Mouse (Mus musculus) heart, adult 2 months (tissue): Measurements from ENCODE around the gene Ctse. TPM values are rescaled to one million over a fixed set of nuclear protein-coding genes. Genes with fewer than 3 reads are reported as not detected.

Source experiments
- DNase-seq, 2 experiments: peaks; one replicate each; pipeline ENCODE4 v3.0.0; 2021
- H3K27ac ChIP-seq: fragments of 200-600 bp; 2 replicates; pipeline ENCODE4 v1.8.1; 2022
- H3K27me3 ChIP-seq: fragments of 200-500 bp; 2 replicates; pipeline ENCODE4 v1.6.1; 2012; ENCODE audit warnings: mild to moderate bottlenecking, low read length, inconsistent platforms, mixed read lengths; ENCODE audit not compliant: control insufficient read depth, insufficient read depth
- H3K36me3 ChIP-seq: fragments of 200-500 bp; 2 replicates; pipeline ENCODE4 v1.6.1; 2012; ENCODE audit warnings: low read length, inconsistent platforms; ENCODE audit not compliant: control insufficient read depth, insufficient read depth
- H3K4me1 ChIP-seq: fragments of 200-500 bp; 2 replicates; pipeline ENCODE4 v1.6.1; 2011; ENCODE audit warnings: low read length; ENCODE audit not compliant: control insufficient read depth, insufficient read depth
- H3K4me3 ChIP-seq: fragments of 200-600 bp; 2 replicates; pipeline ENCODE4 v1.8.1; 2022
- H3K79me2 ChIP-seq: fragments of 200-500 bp; replicated peaks from 2 replicates; pipeline ENCODE4 v1.6.1; 2012; ENCODE audit warnings: mild to moderate bottlenecking, inconsistent platforms, low read length, moderate library complexity, mixed read lengths; ENCODE audit not compliant: control insufficient read depth, insufficient read depth
- H3K9ac ChIP-seq: fragments of 200-500 bp; 2 replicates; pipeline ENCODE4 v1.6.1; 2012; ENCODE audit warnings: low read depth, mild to moderate bottlenecking, control low read depth, inconsistent platforms, low read length, mixed read lengths
- CTCF ChIP-seq: fragments of 200-600 bp; IDR thresholded peaks from 2 replicates; pipeline ENCODE4 v1.8.1; 2022; ENCODE audit warnings: antibody characterized with exemption, mild to moderate bottlenecking, moderate library complexity
- EP300 ChIP-seq: fragments of 200-500 bp; IDR thresholded peaks from 2 replicates; pipeline ENCODE4 v1.6.1; 2011; ENCODE audit warnings: low read depth, low read length, control low read depth; ENCODE audit not compliant: insufficient read depth
- POLR2A ChIP-seq: fragments of 200-500 bp; IDR thresholded peaks from 2 replicates; pipeline ENCODE4 v1.6.1; 2011; ENCODE audit warnings: mild to moderate bottlenecking, low read depth, low read length, control low read depth; ENCODE audit not compliant: insufficient read depth
- WGBS: fragments of 180-500 bp; shearing (Covaris S2); methylation state at CpG from one replicate; pipeline ENCODE4 v1.1.7; 2018; 5-methylcytosine and 5-hydroxymethylcytosine counted together
- intact Hi-C: fragments of 180-260 bp; cut with DNase I; formaldehyde crosslinking; loops from one replicate; pipeline ENCODE4 v1.15.1; 2025
- polyA plus RNA-seq: library from polyadenylated mRNA; depleted of rRNA; stranded (reverse); fragments of >200 nt; gene quantifications from 2 replicates; pipeline ENCODE4 v1.2.3, GENCODE M21; 2012
- total RNA-seq, 2 experiments: library from RNA; stranded (reverse); gene quantifications; 2 replicates each; pipeline ENCODE4 v1.2.3; 2021

The Ctse gene
- total and polyA plus RNA-seq, 3 experiments = 0.39 to 0.86 (median 0.63) TPM

DNA sequence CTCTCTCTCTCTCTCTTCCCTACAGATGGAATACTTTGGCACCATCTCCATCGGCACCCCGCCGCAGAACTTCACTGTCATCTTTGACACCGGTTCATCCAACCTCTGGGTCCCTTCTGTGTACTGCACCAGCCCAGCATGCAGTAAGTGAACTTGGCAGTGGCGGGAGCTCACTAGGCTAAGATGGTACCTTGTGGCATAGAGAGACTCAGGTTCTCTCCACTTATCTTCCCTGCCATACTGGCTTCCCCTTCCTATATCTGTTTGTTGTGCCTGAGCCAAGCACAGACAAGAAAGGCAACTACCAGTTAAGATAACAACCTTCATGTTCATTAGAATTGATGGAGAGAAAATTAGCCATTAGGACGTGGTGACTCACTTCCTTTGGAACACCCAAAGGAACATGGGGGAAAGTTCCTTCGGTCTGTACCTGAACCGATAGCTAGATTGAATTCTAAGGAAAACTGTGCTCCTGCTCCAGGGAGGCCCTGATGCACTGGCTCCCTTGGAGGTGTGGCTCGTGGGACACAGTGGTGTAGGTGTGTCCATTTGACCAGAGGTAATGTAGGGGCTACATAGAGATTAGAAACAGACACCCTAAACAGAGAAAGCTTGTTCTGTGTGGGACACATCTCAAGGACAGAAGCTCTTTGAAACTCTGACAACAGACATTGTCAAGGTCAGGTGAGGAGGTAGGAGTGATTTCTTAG, 25.3 kb downstream of the Ctse start:
- no peak overlapping the region for H3K9ac ChIP-seq
- H3K4me3 ChIP-seq = no peak overlapping the region
- 65% methylated on average over 9 of the region's 9 CpGs for WGBS
- H3K27ac ChIP-seq = no peak overlapping the region
- no peak for DNase-seq
- H3K79me2 ChIP-seq = no peaks in the 10 kb centered on the region
- H3K27me3 ChIP-seq = no peaks in the 10 kb centered on the region
- TF ChIP-seq POLR2A (no peak), EP300 (no peak), CTCF (no peak)
- no peaks in the 10 kb centered on the region for H3K36me3 ChIP-seq
- intact Hi-C loops = loop anchor here (10.0 kb wide), 1 partner anchor 389 kb away; the partner anchor contains the start of gene Ikbke
- H3K4me1 ChIP-seq = no peaks in the 10 kb centered on the region

DNA sequence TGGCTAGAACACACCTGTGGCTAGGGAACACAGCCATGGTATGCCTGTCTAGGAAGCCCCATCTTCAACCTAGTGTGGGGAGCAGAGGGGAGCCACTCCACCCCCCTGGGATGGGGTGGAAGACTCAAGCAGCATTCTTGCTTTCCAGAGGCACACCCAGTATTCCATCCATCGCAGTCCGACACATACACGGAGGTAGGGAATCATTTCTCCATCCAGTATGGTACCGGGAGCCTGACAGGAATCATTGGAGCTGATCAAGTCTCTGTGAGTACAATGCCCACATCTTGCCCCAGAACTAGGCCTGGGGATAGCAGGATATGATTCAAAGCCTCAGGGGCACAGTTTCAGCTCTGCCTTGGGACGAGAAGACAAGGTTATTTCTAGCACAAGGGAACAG, 26.0 kb downstream of the Ctse start:
- no peaks in the 10 kb centered on the region for H3K4me1 ChIP-seq
- intact Hi-C loops = loop anchor here (10.0 kb wide), 1 partner anchor 389 kb away; the partner anchor contains the start of gene Ikbke
- H3K79me2 ChIP-seq = no peaks in the 10 kb centered on the region
- TF ChIP-seq EP300 = no peak
- TF ChIP-seq CTCF = no peak
- TF ChIP-seq POLR2A = no peak
- H3K9ac ChIP-seq = no peak overlapping the region
- no peak overlapping the region for H3K4me3 ChIP-seq
- WGBS = 89% methylated on average over 5 of the region's 5 CpGs
- no peaks in the 10 kb centered on the region for H3K36me3 ChIP-seq
- DNase-seq = no peak
- H3K27ac ChIP-seq = no peak overlapping the region
- no peaks in the 10 kb centered on the region for H3K27me3 ChIP-seq

- Histone ChIP-seq H3K9ac (no peak overlapping the region), H3K79me2 (no peaks in the 10 kb centered on the region), H3K4me3 (no peak overlapping the region), H3K4me1 (no peaks in the 10 kb centered on the region), H3K36me3 (no peaks in the 10 kb centered on the region), H3K27ac (no peak overlapping the region), H3K27me3 (no peaks in the 10 kb centered on the region)
- WGBS = 30% methylated on average over 1 of the region's 1 CpGs
- no peak for TF ChIP-seq CTCF
- no peak for TF ChIP-seq POLR2A
- no peak for TF ChIP-seq EP300
- intact Hi-C loops = loop anchor here (10.0 kb wide), 1 partner anchor 391 kb away; the partner anchor contains the start of gene Ikbke
- no peak for DNase-seq
Observed at GRCm38 (mm10) chr1:131665886-131666285, 27.8 kb downstream of the Ctse start.

DNA sequence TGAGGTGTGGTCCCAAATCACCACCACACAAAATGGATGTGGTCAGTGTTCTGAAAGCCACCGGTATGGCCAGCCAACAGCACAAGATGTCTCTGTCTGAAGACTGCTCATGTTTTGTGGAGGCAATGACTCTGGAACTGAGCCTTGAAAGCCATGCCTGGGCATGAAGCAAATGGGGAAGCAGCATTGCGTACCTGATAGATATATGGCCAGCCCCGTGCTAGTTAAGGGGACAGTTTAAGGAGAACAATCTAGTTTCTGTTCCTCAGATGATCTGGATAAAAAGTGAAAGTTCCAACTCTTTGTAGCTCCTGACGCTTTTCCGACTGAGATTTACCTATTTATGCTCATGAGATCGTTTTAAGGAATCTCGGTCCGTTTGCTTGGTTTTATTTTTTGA, 33.0 kb downstream of the Ctse start:
- intact Hi-C loops = no loop called here
- 84% methylated on average over 8 of the region's 8 CpGs for WGBS
- no peak overlapping the region for H3K27ac ChIP-seq

GRCm38 (mm10) chr1:131672361-131672760, 34.3 kb downstream of the Ctse start:
- intact Hi-C loops = no loop called here
- no peak for DNase-seq
- H3K27me3 ChIP-seq = no peaks in the 10 kb centered on the region
- no peaks in the 10 kb centered on the region for H3K79me2 ChIP-seq
- no peak overlapping the region for H3K27ac ChIP-seq
- no peak overlapping the region for H3K4me3 ChIP-seq
- 60% methylated on average over 7 of the region's 7 CpGs for WGBS
- H3K36me3 ChIP-seq = no peaks in the 10 kb centered on the region
- H3K4me1 ChIP-seq = no peaks in the 10 kb centered on the region
- H3K9ac ChIP-seq = no peak overlapping the region
- TF ChIP-seq EP300 = no peak
- no peak for TF ChIP-seq CTCF
- TF ChIP-seq POLR2A = no peak

More for the DNA sequence above, 33.0 kb downstream of the Ctse start:
- Histone ChIP-seq H3K9ac (no peak overlapping the region), H3K4me3 (no peak overlapping the region), H3K27me3 (no peaks in the 10 kb centered on the region), H3K36me3 (no peaks in the 10 kb centered on the region), H3K4me1 (no peaks in the 10 kb centered on the region), H3K79me2 (no peaks in the 10 kb centered on the region)
- TF ChIP-seq EP300 = no peak
- TF ChIP-seq CTCF = no peak
- TF ChIP-seq POLR2A = no peak
- DNase-seq = no peak

DNA sequence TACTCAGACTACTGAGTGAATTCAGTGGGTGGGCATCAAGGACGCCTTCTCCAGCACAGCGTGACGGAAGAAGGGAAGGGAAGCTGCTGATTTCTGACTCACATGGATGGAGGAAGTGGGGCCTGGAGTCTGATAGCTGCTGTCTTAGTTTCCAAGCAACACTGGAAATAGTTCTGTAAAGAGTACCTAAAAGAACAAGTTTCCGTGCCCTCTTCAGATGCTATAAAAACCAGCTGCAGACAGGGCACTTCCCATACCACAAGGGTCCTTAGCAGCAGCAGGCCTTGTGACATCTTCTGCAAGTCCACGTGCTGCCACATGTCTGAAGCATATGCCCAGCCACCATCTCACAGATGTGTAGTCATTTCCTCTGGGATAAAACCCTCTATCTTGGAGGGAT, 41.5 kb downstream of the Ctse start:
- Histone ChIP-seq H3K27ac (no peak overlapping the region), H3K9ac (no peak overlapping the region), H3K4me3 (no peak overlapping the region), H3K27me3 (no peaks in the 10 kb centered on the region), H3K79me2 (no peaks in the 10 kb centered on the region), H3K4me1 (no peaks in the 10 kb centered on the region), H3K36me3 (no peaks in the 10 kb centered on the region)
- WGBS = 45% methylated on average over 5 of the region's 5 CpGs
- DNase-seq = no peak
- intact Hi-C loops = no loop called here
- TF ChIP-seq CTCF (no peak), EP300 (no peak), POLR2A (no peak)
